In the genomic region with DNA sequence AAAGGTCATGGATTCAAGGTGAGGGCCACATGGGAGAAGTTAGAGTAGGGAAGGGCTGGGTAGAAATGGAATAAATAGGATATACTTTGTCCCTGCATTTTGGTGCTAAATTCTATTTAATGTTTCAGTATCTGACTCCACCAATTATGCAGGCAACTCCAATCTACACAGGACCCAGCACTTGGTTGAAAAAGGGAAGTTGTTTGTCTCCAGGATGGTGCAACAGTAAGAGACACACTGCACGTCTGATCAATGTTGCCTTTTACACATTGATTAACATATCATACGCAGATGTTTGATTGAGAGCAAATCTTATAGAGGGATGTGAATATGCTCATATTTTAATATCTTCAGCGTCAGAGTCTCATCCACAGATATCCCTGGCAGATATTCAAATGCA, we compare ENCODE assay signal across 18 mouse cellular contexts.
"Had no signal": no experiment of that assay in that cellular context is flagged by ENCODE, and none has a peak within 500 bp of the region (broad histone marks: within the 10 kb centered on the region; RNA-seq: fewer than 3 reads in every experiment).

No protein-coding gene starts in this region.

- H3K4me2 ChIP-seq: lung, embryonic 15.5 days; midbrain, embryonic 11.5 days; midbrain, embryonic 13.5 days; midbrain, embryonic 15.5 days; neural tube, embryonic 12.5 days; stomach, embryonic 15.5 days had no signal

- DNase-seq: liver, postnatal 0 days; lung, adult 2 months; lung, postnatal 14 days; lung, postnatal 36 days; right cerebral cortex, postnatal 14 days; thymus, adult 2 months; thymus, postnatal 25 days; thymus, postnatal 4 days had no signal

- ATAC-seq: liver, postnatal 0 days; lung, postnatal 0 days; midbrain, embryonic 13.5 days; midbrain, embryonic 15.5 days had no signal

- H3K4me1 ChIP-seq: lung, embryonic 15.5 days; midbrain, embryonic 13.5 days; midbrain, embryonic 15.5 days; neural tube, embryonic 12.5 days; stomach, embryonic 15.5 days had no signal

- H3K9me3 ChIP-seq: lung, embryonic 15.5 days; midbrain, embryonic 13.5 days; midbrain, embryonic 15.5 days; neural tube, embryonic 12.5 days; stomach, embryonic 15.5 days had no signal

- H3K27me3 ChIP-seq: lung, embryonic 15.5 days; megakaryocyte, embryonic 14.5 days; midbrain, embryonic 13.5 days; midbrain, embryonic 15.5 days; neural tube, embryonic 12.5 days; stomach, embryonic 15.5 days had no signal

- H3K27ac ChIP-seq: lung, embryonic 15.5 days; macrophage; midbrain, embryonic 13.5 days; neural tube, embryonic 12.5 days; stomach, embryonic 15.5 days; stomach, postnatal 0 days had no signal

- H3K9ac ChIP-seq: liver, postnatal 0 days; lung, embryonic 15.5 days; midbrain, embryonic 13.5 days; midbrain, embryonic 15.5 days; neural tube, embryonic 12.5 days; stomach, embryonic 15.5 days had no signal

- H3K36me3 ChIP-seq: lung, embryonic 15.5 days; midbrain, embryonic 13.5 days; midbrain, embryonic 15.5 days; neural tube, embryonic 12.5 days; stomach, embryonic 15.5 days had no signal

- H3K4me3 ChIP-seq: lung, embryonic 15.5 days; megakaryocyte, embryonic 14.5 days; midbrain, embryonic 13.5 days; midbrain, embryonic 15.5 days; neural tube, embryonic 12.5 days; stomach, embryonic 15.5 days had no signal
